Mouse (Mus musculus) bone marrow, adult 2 months (tissue): ENCODE results near the gene Kcnh1.

ENCODE experiments used
- CTCF ChIP-seq: fragments of 200-500 bp; IDR thresholded peaks from 2 replicates; pipeline ENCODE4 v1.5.1; 2011; ENCODE audit warnings: low read length, control low read depth; ENCODE audit not compliant: control insufficient read depth, insufficient read depth
- POLR2A ChIP-seq: fragments of 200-500 bp; IDR thresholded peaks from 2 replicates; pipeline ENCODE4 v1.6.1; 2011; ENCODE audit warnings: low read depth, mild to moderate bottlenecking, control low read depth, low read length, borderline replicate concordance; ENCODE audit not compliant: control insufficient read depth

DNA sequence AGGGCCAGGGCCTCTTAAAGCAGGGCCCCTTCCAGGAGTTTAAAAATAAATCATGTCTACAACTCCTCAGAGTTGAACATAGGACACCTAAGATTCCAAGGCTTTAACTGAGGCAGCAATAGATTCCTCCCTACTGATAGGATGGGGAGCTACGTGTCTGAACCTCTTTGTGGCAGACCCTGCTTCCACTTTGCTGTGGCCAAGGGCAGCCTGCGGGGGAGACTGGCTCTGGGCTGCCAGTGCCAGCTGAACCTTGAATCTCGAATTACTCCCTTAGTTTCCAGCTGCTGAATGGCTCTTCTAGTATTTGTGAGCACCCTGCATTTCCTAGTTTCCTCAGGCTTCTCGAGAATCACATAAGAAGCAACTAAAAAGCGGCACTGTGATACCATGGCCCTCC is 255.6 kb downstream of the Kcnh1 start:
- TF ChIP-seq CTCF (no peak), POLR2A (no peak)
